Mouse (Mus musculus): Measurements from ENCODE around the gene Ypel4.

DNA sequence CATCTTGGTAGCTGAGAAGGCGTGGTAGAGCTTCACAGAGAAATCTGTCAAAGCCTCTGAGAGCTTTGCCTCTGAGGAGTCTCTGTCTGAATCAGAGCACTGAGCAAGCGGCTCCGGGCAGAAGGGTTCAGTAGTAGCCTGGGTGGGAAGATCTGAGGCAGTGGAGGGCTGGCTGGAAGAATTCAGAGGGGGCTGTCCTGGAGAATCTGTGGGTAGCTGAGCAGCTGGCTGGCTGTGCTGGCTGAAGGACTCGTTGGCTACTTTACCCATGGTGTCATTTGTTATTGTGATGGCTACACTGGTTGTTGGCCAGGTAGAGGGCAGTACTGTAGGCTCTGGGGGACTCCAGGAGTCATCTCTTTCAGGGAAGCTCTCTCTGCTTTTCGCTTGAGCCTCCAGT is 39.3 kb downstream of the Ypel4 start:
- TF ChIP-seq CTCF (IDR thresholded peaks at IDR 0.05; ENCODE audit: control insufficient read depth, insufficient read depth, insufficient read length), result no peak
- no peak for TF ChIP-seq USF1 (IDR thresholded peaks at IDR 0.05; ENCODE audit: low read depth)
- TF ChIP-seq FOSL1 (IDR thresholded peaks at IDR 0.05; ENCODE audit: insufficient read depth, low read length, poor library complexity, severe bottlenecking), result no peak
- TF ChIP-seq CEBPB (IDR thresholded peaks at IDR 0.05; ENCODE audit: low read depth), result no peak
